Comparison of ENCODE assay signal across 8 mouse cellular contexts in genomic region chr8:109692443-109693145, GRCm38 (mm10). TPM values are rescaled to one million over a fixed set of nuclear protein-coding genes. Genes with fewer than 3 reads are reported as not detected.
DNase-seq lines count a peak whose midpoint lies in the region; ATAC-seq and TF ChIP-seq lines count a peak whose summit lies in the region.

No protein-coding gene starts in this region.

- peak overlapping the region; percentile 99 for H3K9ac ChIP-seq in forebrain, postnatal 0 days
- H3K9ac ChIP-seq in liver, embryonic 15.5 days = peak overlapping the region; percentile 94
- H3K9ac ChIP-seq in stomach, embryonic 16.5 days (ENCODE audit: low read length) = peak overlapping the region; percentile 85

- peak; percentile 53 for ATAC-seq in forebrain, postnatal 0 days
- peak; percentile 74 for ATAC-seq in liver, embryonic 15.5 days (ENCODE audit: insufficient read depth)
- peak; percentile 73 for ATAC-seq in stomach, embryonic 16.5 days (ENCODE audit: insufficient read depth, low FRiP score)

- WGBS in forebrain, postnatal 0 days = 4% methylated on average over 38 of the region's 38 CpGs
- WGBS in liver, embryonic 15.5 days (ENCODE audit: insufficient replicate concordance) = under 1% methylated on average over 38 of the region's 38 CpGs
- under 1% methylated on average over 38 of the region's 38 CpGs for WGBS in stomach, embryonic 16.5 days

- no peaks in the 10 kb centered on the region for H3K9me3 ChIP-seq in forebrain, postnatal 0 days (ENCODE audit: low read length)
- no peaks in the 10 kb centered on the region for H3K9me3 ChIP-seq in liver, embryonic 15.5 days (replicated peaks)
- H3K9me3 ChIP-seq in stomach, embryonic 16.5 days (replicated peaks; ENCODE audit: control insufficient read depth, low read length) = no peaks in the 10 kb centered on the region

- intact Hi-C loops in gastrocnemius, adult 2 months (cut with DNase I) = loop anchor here (1.0 kb wide), 1 partner anchor 84 kb away; the partner anchor contains the start of gene Dhodh

- peaks cover 7% of the 10 kb centered on the region for H3K4me1 ChIP-seq in forebrain, postnatal 0 days (ENCODE audit: insufficient read depth)
- H3K4me1 ChIP-seq in liver, embryonic 15.5 days (replicated peaks) = peaks cover 35% of the 10 kb centered on the region
- peaks cover 26% of the 10 kb centered on the region for H3K4me1 ChIP-seq in stomach, embryonic 16.5 days (ENCODE audit: control insufficient read depth, insufficient read depth, low read length)

- H3K4me3 ChIP-seq in gastrocnemius, adult 2 months = peak overlapping the region; percentile 96
- H3K4me3 ChIP-seq in forebrain, postnatal 0 days (ENCODE audit: low read depth, low read length) = peak overlapping the region; percentile 92
- peak overlapping the region; percentile 99 for H3K4me3 ChIP-seq in liver, embryonic 15.5 days (replicated peaks)
- peak overlapping the region; percentile 71 for H3K4me3 ChIP-seq in stomach, embryonic 16.5 days (replicated peaks; ENCODE audit: low read length)

- H3K27ac ChIP-seq in gastrocnemius, adult 2 months = peak overlapping the region; percentile 97
- H3K27ac ChIP-seq in forebrain, postnatal 0 days (ENCODE audit: low read depth, low read length) = peak overlapping the region; percentile 80
- H3K27ac ChIP-seq in liver, embryonic 15.5 days (replicated peaks) = peak overlapping the region; percentile 87
- peak overlapping the region; percentile 85 for H3K27ac ChIP-seq in stomach, embryonic 16.5 days (ENCODE audit: low read length)

- peak; percentile 71 for DNase-seq in gastrocnemius, adult 2 months
- no peak for DNase-seq in gastrocnemius, postnatal 10 days
- DNase-seq in urinary bladder, postnatal 14 days (ENCODE audit: low spot score) = peak; percentile 54
- no peak for DNase-seq in urinary bladder, adult 18-20 months (ENCODE audit: low spot score in 2 of 2)
- no peak for DNase-seq in forebrain, postnatal 0 days
- DNase-seq in right cerebral cortex, postnatal 10 days (ENCODE audit: low spot score in 2 of 2) = no peak

- no peaks in the 10 kb centered on the region for H3K36me3 ChIP-seq in forebrain, postnatal 0 days (ENCODE audit: insufficient read depth)
- H3K36me3 ChIP-seq in liver, embryonic 15.5 days (replicated peaks) = no peaks in the 10 kb centered on the region
- no peaks in the 10 kb centered on the region for H3K36me3 ChIP-seq in stomach, embryonic 16.5 days (ENCODE audit: control insufficient read depth, insufficient read depth, low read length)

- no peaks in the 10 kb centered on the region for H3K27me3 ChIP-seq in forebrain, postnatal 0 days (ENCODE audit: insufficient read depth, low read length)
- no peaks in the 10 kb centered on the region for H3K27me3 ChIP-seq in liver, embryonic 15.5 days
- no peaks in the 10 kb centered on the region for H3K27me3 ChIP-seq in stomach, embryonic 16.5 days (ENCODE audit: control insufficient read depth, insufficient read depth, low read length)

- no peak for TF ChIP-seq CTCF in gastrocnemius, adult 2 months (IDR thresholded peaks at IDR 0.05)
- no peak for TF ChIP-seq CTCF in forebrain, postnatal 0 days (IDR thresholded peaks at IDR 0.05; ENCODE audit: low read depth)

- peak overlapping the region; percentile 58 for H3K4me2 ChIP-seq in forebrain, postnatal 0 days (ENCODE audit: low read depth)
- H3K4me2 ChIP-seq in liver, embryonic 15.5 days = peak overlapping the region; percentile 89
- peak overlapping the region; percentile 82 for H3K4me2 ChIP-seq in stomach, embryonic 16.5 days (ENCODE audit: low read depth, low read length)

RNA-seq across cellular contexts. Expression of gene Ist1, which starts 0.5 kb away (rescaled TPM):
- total RNA-seq in gastrocnemius, adult 2 months (2021) = 10 to 100 TPM; 31.6 to 34.1 TPM
- 10 to 100 TPM; 32.3 to 40.7 TPM for total RNA-seq in gastrocnemius, postnatal 10 days (2021)
- 126 and 139 TPM in 2 replicates for total RNA-seq in forebrain, postnatal 0 days (2014; rRNA removed)
- polyA plus RNA-seq in forebrain, postnatal 0 days (2015; fragmentation: Nextera tagmentation; extraction: Ambion mirVana) = 89.3 and 110 TPM in 2 replicates
- 34.1 and 36.9 TPM in 2 replicates for polyA plus RNA-seq in liver, embryonic 15.5 days (2015; fragmentation: Nextera tagmentation; extraction: Ambion mirVana)
- polyA plus RNA-seq in stomach, embryonic 16.5 days (2015; fragmentation: Nextera tagmentation; extraction: Ambion mirVana) = 140 and 152 TPM in 2 replicates

RNA-seq across cellular contexts. Expression of gene Zfp821, which starts 12.8 kb away (rescaled TPM):
- 1 to 10 TPM; 5.8 to 6.0 TPM for total RNA-seq in gastrocnemius, adult 2 months (2021)
- total RNA-seq in gastrocnemius, postnatal 10 days (2021) = 1 to 10 TPM; 7.5 to 9.5 TPM
- total RNA-seq in forebrain, postnatal 0 days (2014; rRNA removed) = 87.6 and 92.1 TPM in 2 replicates
- polyA plus RNA-seq in forebrain, postnatal 0 days (2015; fragmentation: Nextera tagmentation; extraction: Ambion mirVana) = 57.8 and 67.0 TPM in 2 replicates
- 6.1 and 6.3 TPM in 2 replicates for polyA plus RNA-seq in liver, embryonic 15.5 days (2015; fragmentation: Nextera tagmentation; extraction: Ambion mirVana)
- polyA plus RNA-seq in stomach, embryonic 16.5 days (2015; fragmentation: Nextera tagmentation; extraction: Ambion mirVana) = 16.6 and 17.2 TPM in 2 replicates

RNA-seq across cellular contexts. Expression of gene Atxn1l, which starts 44.9 kb away (rescaled TPM):
- 10 to 100 TPM; 20.4 to 21.9 TPM for total RNA-seq in gastrocnemius, adult 2 months (2021)
- total RNA-seq in gastrocnemius, postnatal 10 days (2021) = 10 to 100 TPM; 25.1 to 25.4 TPM
- 9.9 and 20.4 TPM in 2 replicates for total RNA-seq in forebrain, postnatal 0 days (2014; rRNA removed)
- 1.9 and 3.2 TPM in 2 replicates for polyA plus RNA-seq in forebrain, postnatal 0 days (2015; fragmentation: Nextera tagmentation; extraction: Ambion mirVana)
- 2.1 and 3.5 TPM in 2 replicates for polyA plus RNA-seq in liver, embryonic 15.5 days (2015; fragmentation: Nextera tagmentation; extraction: Ambion mirVana)
- 7.5 and 7.7 TPM in 2 replicates for polyA plus RNA-seq in stomach, embryonic 16.5 days (2015; fragmentation: Nextera tagmentation; extraction: Ambion mirVana)

Comparison
In these comparisons a context has a peak if more than half of its experiments do, and no peak if none do; other contexts are left out.
1. DNase-seq: peak in gastrocnemius, adult 2 months (single experiment) and urinary bladder, postnatal 14 days (single experiment); none in gastrocnemius, postnatal 10 days (single experiment), urinary bladder, adult 18-20 months (0 of 2), forebrain, postnatal 0 days (single experiment) and right cerebral cortex, postnatal 10 days (0 of 2).
2. Peak in every context shown above with its lines, with median percentiles within 50 percentile points of each other: H3K27ac ChIP-seq, H3K4me3 ChIP-seq, ATAC-seq, H3K4me2 ChIP-seq and H3K9ac ChIP-seq.